Mouse (Mus musculus) left cerebral cortex, postnatal 25 days (tissue): ENCODE data around the gene Psmd9. TPM values are rescaled to one million over a fixed set of nuclear protein-coding genes. Genes with fewer than 3 reads are reported as not detected.

Experiments
- DNase-seq, 2 experiments: peaks; one replicate each; pipeline ENCODE4 v3.0.0; 2022; ENCODE audit warnings: low spot score in 2 of 2, mixed read lengths in 1 of 2
- intact Hi-C: fragments of 180-260 bp; cut with DNase I; formaldehyde crosslinking; loops from one replicate; pipeline ENCODE4 v1.15.1; 2025
- total RNA-seq, 2 experiments: library from RNA; stranded (reverse); gene quantifications; 2 replicates each; pipeline ENCODE4 v1.2.3; 2021

Psmd9 gene
- total RNA-seq, result 10 to 100 TPM; 26.2 to 27.7 TPM

- intact Hi-C loops, result no loop called here
- no peak for DNase-seq
Measured at GRCm38 (mm10) chr5:123169284-123169683, at the start of gene Psmd9. Gene Psmd9 (plus strand): TSS chr5:123169413.

DNA sequence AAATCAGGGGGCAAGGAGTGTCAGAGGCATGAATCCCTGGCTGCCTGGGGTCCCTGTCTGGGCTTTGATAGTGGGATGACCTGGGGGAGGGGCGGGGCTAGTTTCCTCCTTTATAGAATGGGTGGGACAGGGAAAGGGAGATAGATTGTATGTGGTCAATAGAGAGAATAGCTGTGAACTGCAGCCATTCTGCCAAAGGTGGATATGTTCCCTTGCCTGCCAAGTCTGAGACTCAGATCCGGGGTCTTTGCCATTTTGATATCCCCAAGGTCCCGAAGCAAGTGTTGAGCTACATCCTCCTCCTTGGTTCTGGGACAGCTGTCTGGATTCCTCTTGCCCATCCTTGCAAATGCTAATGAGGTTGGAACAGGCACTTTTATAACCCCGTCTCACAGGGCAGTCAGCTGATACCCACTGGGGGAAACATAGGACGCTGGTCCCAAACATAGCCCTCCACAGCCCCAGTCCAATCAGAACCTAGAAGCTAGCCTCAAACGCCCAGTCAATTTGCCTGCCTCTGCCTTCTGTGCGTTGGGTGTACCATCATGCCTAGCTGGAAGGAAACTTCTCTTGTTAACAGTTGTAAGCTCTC lies 48.5 kb upstream of the Psmd9 start:
- intact Hi-C loops, result no loop called here
- DNase-seq, result no peak

DNA sequence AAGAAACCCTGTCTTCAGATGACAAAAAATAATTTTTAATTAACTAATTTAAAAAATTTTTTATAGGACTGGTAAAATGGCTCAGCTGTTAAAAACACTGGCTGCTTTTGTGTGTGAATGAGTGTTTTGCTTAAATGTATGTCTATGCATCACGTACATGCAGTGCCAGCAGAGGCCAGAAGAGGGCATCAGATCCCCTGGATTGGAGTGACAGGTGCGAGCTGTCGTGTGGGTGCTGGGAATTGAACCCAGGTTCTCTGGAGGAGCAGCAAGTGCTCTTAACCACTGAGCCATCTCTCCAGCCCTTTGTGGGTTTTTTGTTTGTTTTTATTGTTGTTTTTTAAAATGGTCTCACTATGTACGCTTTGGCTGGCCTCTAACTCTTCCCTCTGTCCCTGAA lies 47.0 kb upstream of the Psmd9 start:
- no peak for DNase-seq
- intact Hi-C loops, result no loop called here

DNA sequence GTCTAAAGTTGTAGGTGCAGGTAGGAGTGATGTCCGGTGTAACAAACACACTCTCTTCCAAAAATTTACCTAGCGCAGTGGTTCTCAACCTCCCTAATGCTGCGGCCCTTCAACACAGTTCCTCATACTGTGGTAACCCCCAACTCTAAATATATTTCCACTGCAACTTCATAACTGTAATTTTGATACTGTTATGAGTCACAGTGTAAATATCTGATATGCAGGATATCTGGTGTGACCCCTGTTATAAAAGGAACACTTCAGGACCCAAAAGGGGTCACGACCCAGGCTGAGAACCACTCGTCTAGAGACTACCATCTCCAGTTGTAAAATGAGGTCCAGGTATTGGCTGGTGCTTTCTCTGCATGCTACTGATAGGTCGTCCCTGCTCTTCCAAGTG lies 44.1 kb upstream of the Psmd9 start:
- DNase-seq, result no peak
- intact Hi-C loops, result no loop called here

DNA sequence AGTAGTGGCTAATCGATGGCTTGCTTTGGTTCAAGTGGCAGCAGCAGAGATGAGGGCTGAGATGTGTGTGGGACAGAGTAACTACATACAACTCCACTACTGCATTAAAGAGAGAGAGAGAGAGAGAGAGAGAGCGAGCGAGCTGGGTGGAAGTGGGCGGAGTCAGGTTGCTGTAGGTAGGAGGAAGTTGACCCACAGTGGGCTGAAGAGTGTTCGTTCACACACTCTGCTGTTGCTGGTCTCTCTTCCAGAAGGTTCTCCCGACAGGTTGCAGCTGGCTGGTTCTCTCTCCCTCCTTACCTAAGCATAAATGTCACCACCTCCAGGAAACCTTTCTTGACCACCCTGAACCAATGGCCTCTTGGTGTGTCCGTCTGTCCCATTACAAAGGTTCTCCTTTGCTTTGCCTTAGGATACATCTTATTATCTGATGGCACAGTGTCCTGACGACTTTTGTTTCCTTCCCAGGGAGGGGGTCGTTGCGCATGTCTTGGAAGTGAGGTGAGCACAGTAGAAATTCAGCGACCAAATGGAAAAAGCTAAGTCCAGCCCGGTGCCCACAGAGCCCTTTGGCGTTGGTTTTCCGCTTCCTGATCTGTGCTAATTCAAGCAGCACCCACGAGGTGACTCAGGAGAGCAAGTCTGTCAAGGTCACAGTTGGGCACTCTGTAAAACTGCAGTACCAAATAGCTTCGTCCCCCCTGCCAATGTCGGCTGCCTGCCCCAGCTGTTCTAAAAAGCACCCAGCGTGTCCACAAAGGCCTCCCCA lies 43.4 kb upstream of the Psmd9 start:
- DNase-seq, result no peak
- intact Hi-C loops, result no loop called here

DNA sequence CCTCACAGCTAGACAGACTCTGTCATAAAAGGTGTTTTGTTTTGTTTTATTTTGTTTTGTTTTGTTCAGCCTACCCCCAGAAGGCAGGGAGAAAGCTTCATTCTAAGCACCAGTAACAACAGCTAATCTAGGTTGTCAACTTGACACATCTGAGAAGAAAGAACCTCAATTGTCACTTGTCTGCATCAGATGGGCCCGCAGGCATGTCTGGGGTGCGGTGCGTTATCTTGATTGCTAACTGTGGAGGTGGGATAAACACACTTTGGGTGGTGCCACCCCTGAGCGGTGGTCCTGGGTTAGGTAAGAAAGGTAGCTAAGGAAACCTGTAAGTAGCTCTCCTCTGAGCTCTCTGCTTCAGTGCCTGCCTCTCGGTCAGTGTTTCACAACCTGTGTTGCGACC lies 42.2 kb upstream of the Psmd9 start:
- DNase-seq, result no peak
- intact Hi-C loops, result no loop called here

DNA sequence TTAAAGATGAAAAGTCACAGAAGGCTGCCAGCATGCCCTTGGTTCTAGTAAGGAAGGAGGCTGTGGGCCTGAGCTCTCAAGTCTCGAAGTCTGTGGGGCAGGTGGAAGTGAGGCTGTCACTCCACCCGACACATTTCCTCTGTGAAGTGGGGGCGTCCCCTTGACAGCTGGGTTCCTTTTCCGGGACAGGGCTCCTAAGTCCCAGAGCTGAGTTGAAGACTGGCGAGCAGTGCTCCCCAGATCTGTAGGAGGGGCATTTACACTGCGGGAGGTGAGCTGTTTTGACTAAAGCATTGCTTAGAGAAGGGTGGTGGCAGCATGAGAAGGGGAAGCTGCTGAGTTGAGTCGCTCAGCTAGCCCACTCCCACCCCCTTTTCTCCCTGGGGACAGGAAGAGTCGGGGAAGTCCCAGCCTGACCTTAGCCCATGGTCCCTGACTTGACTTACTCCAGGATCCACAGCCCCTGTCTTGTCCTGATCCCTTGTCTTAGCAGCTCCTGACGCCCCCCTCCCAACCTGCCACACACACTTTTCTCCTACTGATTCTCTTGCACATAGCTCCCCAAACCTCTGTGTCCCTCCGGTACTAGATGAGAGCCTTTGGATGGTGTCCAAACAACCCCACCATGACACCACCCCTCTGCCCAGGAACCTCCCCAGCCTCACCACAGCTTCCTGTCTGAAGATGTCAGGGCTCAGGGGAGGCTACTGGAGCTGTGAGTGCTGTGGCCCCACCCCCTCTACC lies 40.6 kb upstream of the Psmd9 start:
- intact Hi-C loops, result no loop called here
- DNase-seq, result no peak

DNA sequence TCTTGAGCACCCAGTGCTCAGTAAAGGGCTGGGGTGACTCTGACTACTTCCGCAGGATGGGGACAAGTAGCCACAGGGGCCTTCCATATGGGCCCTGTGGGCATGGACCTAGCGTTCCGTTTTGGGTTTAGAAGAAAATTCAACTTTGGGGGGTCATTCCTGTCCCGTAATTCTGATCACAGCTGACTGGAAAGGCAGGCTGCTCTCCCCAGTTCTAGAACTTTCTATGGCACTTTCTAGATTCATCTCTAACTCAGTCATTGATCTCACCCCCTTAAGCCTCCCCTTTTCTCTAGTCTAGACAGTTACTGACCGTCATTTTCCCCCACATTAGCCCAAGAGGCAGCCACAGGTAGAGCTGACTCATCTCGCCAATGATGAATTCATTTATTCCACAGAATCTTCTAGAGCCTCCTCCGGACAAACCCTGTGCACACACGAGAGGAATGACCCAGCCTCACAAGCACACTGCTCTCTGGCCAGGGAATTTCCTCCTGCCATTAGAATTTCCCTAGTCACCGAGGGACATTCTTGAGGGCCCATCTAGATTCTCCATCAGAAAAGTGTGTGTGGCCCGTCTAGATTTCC lies 39.9 kb upstream of the Psmd9 start:
- no peak for DNase-seq
- intact Hi-C loops, result no loop called here

GRCm38 (mm10) chr5:123130030-123130813 lies 39.0 kb upstream of the Psmd9 start:
- intact Hi-C loops, result loop anchor here (5.0 kb wide), 2 partner anchors 42 to 68 kb away; no protein-coding TSS in a partner anchor
- no peak for DNase-seq

DNA sequence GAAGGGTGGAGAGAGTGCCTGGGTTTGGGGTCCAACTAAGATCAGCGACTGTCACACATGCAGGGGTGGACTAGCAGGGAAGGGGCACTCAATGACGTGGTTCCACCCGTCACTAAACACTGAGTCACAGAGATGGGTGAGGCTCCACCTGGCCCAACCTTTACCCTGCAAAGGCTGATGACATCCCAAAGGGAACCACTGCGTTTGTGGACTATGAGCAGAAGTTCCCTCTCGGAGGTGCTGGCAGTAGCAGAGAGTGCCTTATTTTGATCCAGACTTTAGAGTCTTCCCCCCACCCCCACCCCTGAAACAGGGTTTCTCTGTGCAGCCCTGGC lies 38.4 kb upstream of the Psmd9 start:
- intact Hi-C loops, result loop anchor here (5.0 kb wide), 2 partner anchors 42 to 68 kb away; no protein-coding TSS in a partner anchor
- DNase-seq, result no peak

- intact Hi-C loops, result loop anchor here (1.0 to 5.0 kb wide), 4 partner anchors 16 to 70 kb away; no protein-coding TSS in a partner anchor
- peak; percentile 87 to 93 for DNase-seq
Measured at GRCm38 (mm10) chr5:123132308-123133071, 36.7 kb upstream of the Psmd9 start, which contains the start of gene Rhof. Gene Rhof (minus strand): TSS chr5:123132692.

GRCm38 (mm10) chr5:123133083-123133783 lies 36.0 kb upstream of the Psmd9 start:
- DNase-seq, result peak; percentile 84 to 94
- intact Hi-C loops, result loop anchor here (1.0 to 5.0 kb wide), 4 partner anchors 16 to 71 kb away; no protein-coding TSS in a partner anchor

GRCm38 (mm10) chr5:123133784-123134143 lies 35.4 kb upstream of the Psmd9 start:
- DNase-seq, result peak in 1 of 2 experiments; percentile 52
- intact Hi-C loops, result loop anchor here (1.0 to 5.0 kb wide), 4 partner anchors 16 to 71 kb away; no protein-coding TSS in a partner anchor

GRCm38 (mm10) chr5:123134186-123134874 lies 34.9 kb upstream of the Psmd9 start:
- intact Hi-C loops, result loop anchor here (5.0 kb wide), 2 partner anchors 38 to 72 kb away; no protein-coding TSS in a partner anchor
- peak in 1 of 2 experiments; percentile 74 for DNase-seq

GRCm38 (mm10) chr5:123134875-123135382 lies 34.3 kb upstream of the Psmd9 start:
- intact Hi-C loops, result loop anchor here (5.0 kb wide), 2 partner anchors 37 to 73 kb away; no protein-coding TSS in a partner anchor
- DNase-seq, result no peak

GRCm38 (mm10) chr5:123135471-123136360 lies 33.5 kb upstream of the Psmd9 start:
- intact Hi-C loops, result no loop called here
- peak; percentile 73 to 84 for DNase-seq
